Mouse (Mus musculus) midbrain, embryonic 10.5 days (tissue): ENCODE data around the gene Foxp1. TPM values are rescaled to one million over a fixed set of nuclear protein-coding genes. Genes with fewer than 3 reads are reported as not detected.
A peak's percentile ranks its signal among the peaks of the same experiment; 100 is the strongest.

Experiments used
- DNase-seq: peaks from one replicate; pipeline ENCODE4 v3.0.0-alpha.2; 2017; ENCODE audit warnings: low spot score
- H3K27ac ChIP-seq: fragments of 300-500 bp; sonication (generic); replicated peaks from 2 replicates; pipeline ENCODE4 v1.5.1; 2016; ENCODE audit warnings: mild to moderate bottlenecking
- H3K27me3 ChIP-seq: fragments of 300-500 bp; sonication (generic); 2 replicates; pipeline ENCODE4 v1.6.1; 2016; ENCODE audit warnings: low read depth, mild to moderate bottlenecking; ENCODE audit not compliant: poor library complexity, severe bottlenecking
- H3K36me3 ChIP-seq: fragments of 300-500 bp; sonication (generic); 2 replicates; pipeline ENCODE4 v1.6.1; 2016; ENCODE audit warnings: mild to moderate bottlenecking, moderate library complexity
- H3K4me1 ChIP-seq: fragments of 300-500 bp; sonication (generic); 2 replicates; pipeline ENCODE4 v1.6.1; 2016
- H3K4me3 ChIP-seq: fragments of 300-500 bp; sonication (generic); 2 replicates; pipeline ENCODE4 v1.5.1; 2016; ENCODE audit warnings: mild to moderate bottlenecking, moderate library complexity
- H3K9me3 ChIP-seq: fragments of 300-500 bp; sonication (generic); replicated peaks from 2 replicates; pipeline ENCODE4 v1.6.1; 2016; ENCODE audit warnings: mild to moderate bottlenecking
- WGBS: fragments of 180-500 bp; shearing (Covaris S2); methylation state at CpG from one replicate; pipeline ENCODE4 v1.1.7; 2016; 5-methylcytosine and 5-hydroxymethylcytosine counted together
- polyA plus RNA-seq: library from polyadenylated mRNA; unstranded; fragments of >200 nt; fragmentation: Nextera tagmentation; extraction: Ambion mirVana; gene quantifications from 2 replicates; pipeline ENCODE4 v1.2.1, GENCODE M21; 2016

Foxp1 gene
- polyA plus RNA-seq, 1 experiment from 2014 or later: 63.7 TPM

GRCm38 (mm10) chr6:99035459-99036375 lies 486.8 kb downstream of the Foxp1 start:
- H3K4me3 ChIP-seq: no peak overlapping the region
- H3K36me3 ChIP-seq: no peaks in the 10 kb centered on the region
- WGBS: 88% methylated on average over 8 of the region's 8 CpGs
- peaks cover 6% of the 10 kb centered on the region; the same call in 1 of the 2 replicates for H3K27me3 ChIP-seq
- H3K27ac ChIP-seq: no peak overlapping the region
- peaks cover 33% of the 10 kb centered on the region for H3K4me1 ChIP-seq
- no peaks in the 10 kb centered on the region for H3K9me3 ChIP-seq
- DNase-seq: no peak

GRCm38 (mm10) chr6:99033062-99033461 lies 489.5 kb downstream of the Foxp1 start:
- no peaks in the 10 kb centered on the region for H3K36me3 ChIP-seq
- H3K27ac ChIP-seq: peak overlapping the region; percentile 3; the same call in 1 of the 2 replicates
- no peaks in the 10 kb centered on the region for H3K9me3 ChIP-seq
- WGBS: 46% methylated on average over 6 of the region's 6 CpGs
- H3K4me3 ChIP-seq: no peak overlapping the region
- peaks cover 12% of the 10 kb centered on the region; the same call in 1 of the 2 replicates for H3K27me3 ChIP-seq
- DNase-seq: peak; percentile 51
- H3K4me1 ChIP-seq: peaks cover 43% of the 10 kb centered on the region

DNA sequence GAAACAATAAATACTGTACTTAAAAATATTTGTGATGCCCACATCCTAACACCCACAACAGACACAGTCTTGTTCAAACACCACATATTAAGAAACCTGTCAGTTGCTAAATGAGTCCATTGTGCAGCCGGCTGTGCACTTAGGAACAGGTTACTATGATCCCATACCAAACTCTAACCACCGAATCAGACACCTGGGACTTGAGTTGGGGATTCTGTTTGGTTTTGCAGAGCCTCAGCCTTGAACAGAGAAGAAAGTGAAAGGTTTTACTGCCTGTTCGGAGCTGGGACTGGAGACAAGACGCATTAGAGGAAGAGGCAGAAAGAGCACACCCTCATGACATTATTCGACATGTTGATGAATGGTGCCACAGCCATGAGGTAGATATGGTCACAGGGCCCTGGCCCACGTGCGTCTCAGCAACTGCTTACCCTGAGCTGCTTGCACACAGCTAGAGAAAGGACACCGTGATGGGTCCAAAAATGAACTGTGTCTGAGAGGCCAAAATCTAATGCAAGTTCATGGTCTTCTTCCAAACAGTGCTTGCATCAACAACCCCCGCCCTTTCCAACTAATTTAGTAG lies 491.1 kb downstream of the Foxp1 start:
- Histone ChIP-seq H3K4me3 (no peak overlapping the region), H3K27ac (no peak overlapping the region), H3K27me3 (peaks cover 12% of the 10 kb centered on the region; the same call in 1 of the 2 replicates), H3K36me3 (no peaks in the 10 kb centered on the region), H3K9me3 (no peaks in the 10 kb centered on the region), H3K4me1 (peaks cover 58% of the 10 kb centered on the region)
- 86% methylated on average over 9 of the region's 9 CpGs for WGBS
- no peak for DNase-seq

DNA sequence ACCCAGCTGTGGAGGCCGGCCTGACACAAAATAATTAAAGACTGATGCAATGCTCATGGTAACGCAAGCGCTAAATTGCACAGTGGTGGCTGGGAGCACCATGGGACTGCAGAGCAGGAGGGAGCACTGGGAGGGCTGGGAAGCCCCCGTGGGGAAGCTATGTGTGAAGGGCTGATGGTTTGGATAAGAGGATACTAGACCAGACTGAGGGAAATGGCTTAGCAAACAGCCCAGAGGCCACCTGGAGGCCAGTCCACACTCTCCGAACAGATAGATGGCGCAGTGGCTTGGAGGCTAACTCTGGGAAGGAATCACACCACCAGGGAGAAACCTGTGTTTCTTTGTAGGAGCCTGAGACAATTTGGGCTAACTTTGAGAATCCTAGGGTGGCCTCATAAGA lies 492.3 kb downstream of the Foxp1 start:
- H3K27ac ChIP-seq: 0 out of 2 replicates have a peak overlapping the region, but pooled peaks have one; percentile 28
- H3K4me1 ChIP-seq: peaks cover 69% of the 10 kb centered on the region
- 22% methylated on average over 6 of the region's 6 CpGs for WGBS

GRCm38 (mm10) chr6:99029438-99029837 lies 493.1 kb downstream of the Foxp1 start:
- peaks cover 12% of the 10 kb centered on the region; the same call in 1 of the 2 replicates for H3K27me3 ChIP-seq
- H3K4me3 ChIP-seq: no peak overlapping the region
- no peak for DNase-seq
- H3K4me1 ChIP-seq: peaks cover 77% of the 10 kb centered on the region
- 10% methylated on average over 5 of the region's 5 CpGs for WGBS
- H3K27ac ChIP-seq: no peak overlapping the region
- H3K36me3 ChIP-seq: no peaks in the 10 kb centered on the region
- H3K9me3 ChIP-seq: no peaks in the 10 kb centered on the region

More for the DNA sequence above, 492.3 kb downstream of the Foxp1 start:
- Histone ChIP-seq H3K4me3 (no peak overlapping the region), H3K9me3 (no peaks in the 10 kb centered on the region), H3K36me3 (no peaks in the 10 kb centered on the region), H3K27me3 (peaks cover 12% of the 10 kb centered on the region; the same call in 1 of the 2 replicates)
- DNase-seq: peak; percentile 40

GRCm38 (mm10) chr6:99028989-99029305 lies 493.6 kb downstream of the Foxp1 start:
- DNase-seq: no peak
- under 1% methylated on average over 6 of the region's 6 CpGs for WGBS
- Histone ChIP-seq H3K4me3 (peak overlapping the region; percentile 80), H3K36me3 (no peaks in the 10 kb centered on the region), H3K27me3 (peaks cover 12% of the 10 kb centered on the region; the same call in 1 of the 2 replicates), H3K9me3 (no peaks in the 10 kb centered on the region), H3K27ac (peak overlapping the region; percentile 98), H3K4me1 (peaks cover 79% of the 10 kb centered on the region)

DNA sequence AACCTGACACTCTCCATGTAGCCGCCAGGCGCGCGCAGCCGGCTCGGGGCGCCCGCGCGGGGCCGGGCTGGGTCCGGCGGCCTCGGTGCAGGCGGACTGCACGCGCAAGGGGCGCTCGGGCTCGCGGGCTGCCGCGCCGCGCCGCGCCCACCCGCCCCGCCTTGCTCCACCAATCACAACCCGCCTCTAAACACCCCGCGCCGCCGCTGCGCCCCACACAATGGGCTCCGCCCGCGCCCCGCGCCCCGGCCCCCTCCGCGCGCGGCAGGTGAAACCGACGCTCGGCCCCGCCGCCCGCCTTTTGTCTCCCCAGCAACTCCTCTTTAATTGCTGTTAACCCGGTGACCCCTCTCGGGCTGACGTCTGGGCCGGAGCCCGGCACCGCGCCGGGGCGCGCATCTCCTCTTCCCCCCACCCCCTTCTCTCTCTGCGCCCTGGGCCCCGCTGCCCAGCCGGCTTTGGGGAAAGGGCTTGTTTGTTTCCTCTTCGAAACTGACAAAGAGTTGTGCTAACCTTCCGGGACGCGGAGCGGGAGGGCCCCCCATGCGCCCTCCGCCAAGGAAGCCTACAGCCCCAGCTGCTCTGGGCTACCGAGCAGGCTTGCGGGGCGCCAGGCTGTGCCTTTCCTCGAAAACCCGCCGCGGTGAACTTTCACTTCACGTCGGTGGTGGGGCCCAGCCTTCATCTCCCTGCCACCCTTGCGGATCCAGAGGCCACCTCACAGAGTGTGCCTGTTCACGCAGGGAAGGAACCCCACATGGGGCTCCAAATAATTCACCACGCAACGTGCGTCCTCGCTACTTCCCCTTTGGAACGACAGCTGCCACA lies 494.1 kb downstream of the Foxp1 start:
- H3K4me3 ChIP-seq: peak overlapping the region; percentile 80
- H3K9me3 ChIP-seq: no peaks in the 10 kb centered on the region
- peaks cover 12% of the 10 kb centered on the region; the same call in 1 of the 2 replicates for H3K27me3 ChIP-seq
- peaks cover 78% of the 10 kb centered on the region for H3K4me1 ChIP-seq
- peak; percentile 85 for DNase-seq
- H3K36me3 ChIP-seq: no peaks in the 10 kb centered on the region
- WGBS: under 1% methylated on average over 83 of the region's 87 CpGs
- H3K27ac ChIP-seq: peak overlapping the region; percentile 98

GRCm38 (mm10) chr6:99027542-99028160 lies 494.9 kb downstream of the Foxp1 start:
- H3K4me3 ChIP-seq: peak overlapping the region; percentile 80
- no peaks in the 10 kb centered on the region for H3K36me3 ChIP-seq
- H3K27me3 ChIP-seq: peaks cover 12% of the 10 kb centered on the region; the same call in 1 of the 2 replicates
- no peaks in the 10 kb centered on the region for H3K9me3 ChIP-seq
- DNase-seq: no peak
- H3K4me1 ChIP-seq: peaks cover 70% of the 10 kb centered on the region
- peak overlapping the region; percentile 98 for H3K27ac ChIP-seq
- 2% methylated on average over 22 of the region's 22 CpGs for WGBS

- H3K9me3 ChIP-seq: no peaks in the 10 kb centered on the region
- WGBS: 17% methylated on average over 19 of the region's 19 CpGs
- H3K27me3 ChIP-seq: peaks cover 12% of the 10 kb centered on the region; the same call in 1 of the 2 replicates
- H3K36me3 ChIP-seq: no peaks in the 10 kb centered on the region
- H3K4me1 ChIP-seq: peaks cover 71% of the 10 kb centered on the region
- peak overlapping the region; percentile 98 for H3K27ac ChIP-seq
- DNase-seq: peak; percentile 40
- peak overlapping the region; percentile 80 for H3K4me3 ChIP-seq
Measured at GRCm38 (mm10) chr6:99026635-99027541, 495.6 kb downstream of the Foxp1 start.

- WGBS: 77% methylated on average over 3 of the region's 3 CpGs
- peak overlapping the region; percentile 16; the same call in 1 of the 2 replicates for H3K4me3 ChIP-seq
- no peak for DNase-seq
Measured at GRCm38 (mm10) chr6:99026040-99026439, 496.5 kb downstream of the Foxp1 start.

GRCm38 (mm10) chr6:99024588-99024987 lies 497.9 kb downstream of the Foxp1 start:
- no peak overlapping the region for H3K27ac ChIP-seq
- peaks cover 80% of the 10 kb centered on the region for H3K4me1 ChIP-seq
- no peak for DNase-seq
- WGBS: 72% methylated on average over 9 of the region's 9 CpGs
- no peaks in the 10 kb centered on the region for H3K36me3 ChIP-seq
- no peaks in the 10 kb centered on the region for H3K9me3 ChIP-seq
- H3K27me3 ChIP-seq: no peaks in the 10 kb centered on the region
- no peak overlapping the region for H3K4me3 ChIP-seq

More at GRCm38 (mm10) chr6:99026040-99026439, 496.5 kb downstream of the Foxp1 start:
- peaks cover 77% of the 10 kb centered on the region for H3K4me1 ChIP-seq
- H3K27ac ChIP-seq: no peak overlapping the region
- peaks cover 6% of the 10 kb centered on the region; the same call in 1 of the 2 replicates for H3K27me3 ChIP-seq
- H3K9me3 ChIP-seq: no peaks in the 10 kb centered on the region
- no peaks in the 10 kb centered on the region for H3K36me3 ChIP-seq
